Mouse (Mus musculus) skeletal muscle tissue, adult 2 months (tissue): Measurements from ENCODE around the gene T2.
"Not testable (repeated sequence)": the region's sequence is repeated elsewhere in the genome, so short reads cannot be mapped to it uniquely, and the experiment has no call there.

ENCODE experiments used
- DNase-seq: peaks from one replicate; pipeline ENCODE4 v3.0.0-alpha.2; 2012; ENCODE audit warnings: low read depth, low spot score

T2 gene

DNA sequence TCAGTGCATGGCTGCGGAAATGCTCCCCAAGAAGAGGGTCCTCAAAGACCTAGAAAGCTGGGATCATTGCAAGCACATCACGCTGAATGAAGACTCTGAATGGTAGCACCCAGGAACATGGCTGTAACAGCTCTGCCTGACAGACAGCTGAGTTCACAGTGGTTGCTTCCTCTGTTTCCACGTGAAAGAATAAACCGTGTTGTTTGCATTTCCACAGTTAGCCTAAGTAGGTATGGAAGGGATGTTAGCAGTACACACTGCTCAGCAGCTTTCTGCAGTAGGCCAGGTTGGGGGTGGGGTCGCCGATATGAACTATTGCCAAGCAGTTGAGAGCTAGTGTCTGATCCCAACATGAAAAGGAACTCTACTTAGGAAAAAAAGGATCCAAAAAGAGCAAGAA is at the start of gene T2:
Gene T2, plus strand, starts transcription at position 301 of the 400 bp plus-strand sequence.
- no peak for DNase-seq

DNA sequence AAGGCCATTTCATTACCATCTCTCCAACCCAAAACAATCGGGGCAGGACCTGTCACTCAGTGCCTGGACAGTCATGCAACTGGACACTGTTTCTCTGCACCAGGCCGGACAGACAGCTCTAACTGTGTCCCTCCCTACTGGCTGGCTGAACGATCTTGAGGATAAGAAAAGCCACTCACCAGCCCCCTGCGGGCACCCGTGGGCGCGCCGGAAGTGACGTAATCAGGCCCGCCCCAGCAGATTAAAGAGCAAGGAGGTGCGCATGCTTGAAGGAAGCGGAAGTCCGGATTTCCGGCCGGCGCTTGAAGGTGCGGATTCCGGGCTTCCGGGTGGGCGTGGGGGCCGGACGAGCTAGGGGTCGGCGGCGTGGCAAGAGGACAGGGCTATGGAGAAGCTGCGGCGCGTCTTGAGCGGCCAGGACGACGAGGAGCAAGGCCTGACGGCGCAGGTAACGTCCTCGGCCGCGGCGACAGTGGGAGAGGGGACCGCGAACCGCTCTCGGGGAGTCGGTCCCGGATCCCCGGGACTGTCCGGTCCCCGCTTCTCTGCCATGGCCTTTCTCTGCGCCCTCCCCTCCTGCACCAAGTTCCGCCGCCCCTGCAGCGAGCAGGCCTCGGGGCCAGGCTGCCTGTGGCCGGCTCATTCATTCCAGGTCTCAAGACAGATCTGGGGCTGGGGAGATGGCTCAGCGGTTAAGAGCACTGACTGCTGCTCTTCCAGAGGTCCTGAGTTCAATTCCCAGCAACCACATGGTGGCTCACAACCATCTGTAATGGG is 44.8 kb upstream of the T2 start, which contains the start of gene Sft2d1:
Gene Sft2d1, plus strand, starts transcription at position 265 of the 777 bp plus-strand sequence.
- peak; percentile 95 for DNase-seq

DNA sequence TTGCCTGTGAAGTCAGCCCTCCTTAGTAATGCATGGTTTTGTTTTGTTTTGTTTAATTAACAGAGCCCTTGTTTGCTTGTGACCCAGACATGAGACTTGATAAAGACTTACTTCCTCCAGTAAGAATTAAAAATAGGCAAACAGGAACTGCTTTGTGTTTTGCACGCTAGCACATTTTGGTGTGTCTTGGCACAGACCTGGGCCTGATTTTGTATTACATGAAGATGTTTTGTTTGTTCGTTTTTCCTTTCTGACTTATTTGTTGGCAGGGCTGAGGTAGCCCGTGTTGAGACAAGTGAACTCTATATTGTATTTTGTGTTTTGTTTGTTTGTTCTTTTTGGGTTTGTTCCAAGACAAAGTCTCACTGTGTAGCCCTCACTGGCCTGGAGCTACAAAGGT is 44.0 kb upstream of the T2 start:
- DNase-seq, result no peak

DNA sequence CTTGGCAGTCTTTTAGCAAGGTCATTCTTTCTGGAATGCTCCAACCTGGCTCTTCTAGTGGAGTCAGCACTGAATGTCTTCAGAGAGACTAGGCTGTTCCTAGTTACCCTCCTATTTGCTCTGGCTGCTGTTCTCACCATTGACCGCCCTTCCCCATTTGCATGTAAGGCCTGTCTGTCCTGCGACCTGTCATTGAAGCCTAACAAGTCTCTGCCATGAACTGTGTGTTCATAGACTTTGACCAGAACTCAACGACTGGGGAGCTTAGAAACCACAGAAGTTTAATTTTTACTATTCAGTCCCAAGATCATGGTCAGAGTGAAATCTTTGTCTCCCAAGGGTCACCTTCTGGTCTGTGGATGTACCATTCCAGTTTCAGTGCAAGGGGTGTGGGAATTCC is 41.8 kb upstream of the T2 start:
- no peak for DNase-seq

DNA sequence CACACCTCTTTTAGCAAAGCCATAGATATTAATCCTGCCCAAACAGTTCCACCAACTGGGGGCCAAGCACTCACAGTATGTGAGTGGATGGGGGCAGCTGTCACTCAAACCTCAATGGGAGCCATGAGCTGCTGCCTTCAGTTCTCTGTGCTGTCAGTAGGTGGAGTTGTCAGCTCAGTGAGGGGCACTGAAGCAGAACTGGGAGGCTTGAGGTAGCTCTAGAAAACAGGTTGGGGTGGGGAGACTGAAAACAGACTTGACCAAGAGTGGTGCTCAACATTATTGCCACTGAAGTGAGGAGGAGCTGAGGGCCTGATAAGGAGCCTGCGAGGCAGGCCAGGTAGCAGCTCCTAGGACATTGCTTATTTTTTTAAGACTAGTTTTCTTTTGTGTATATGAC is 39.5 kb upstream of the T2 start:
- DNase-seq, result no peak

DNA sequence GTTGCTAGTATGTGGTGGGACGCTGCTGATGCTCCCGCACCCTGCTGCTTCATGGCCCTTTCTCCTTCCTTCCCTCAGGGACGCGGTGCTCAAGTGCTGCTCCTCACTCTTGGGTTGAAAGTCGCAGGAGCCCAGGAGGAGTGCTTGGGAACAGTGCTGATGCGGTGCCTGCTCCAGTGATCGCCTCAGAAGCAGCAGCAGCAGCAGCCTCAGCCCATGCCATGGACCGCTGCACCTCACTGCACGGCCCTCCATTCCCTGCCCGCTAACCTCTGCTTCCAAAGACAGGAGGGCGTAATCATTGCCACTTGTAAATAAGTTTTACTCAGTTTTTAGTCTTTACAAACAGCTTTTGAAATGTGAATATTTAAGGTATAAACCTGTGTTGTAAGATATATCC is 28.9 kb upstream of the T2 start:
- not testable (repeated sequence) for DNase-seq

DNA sequence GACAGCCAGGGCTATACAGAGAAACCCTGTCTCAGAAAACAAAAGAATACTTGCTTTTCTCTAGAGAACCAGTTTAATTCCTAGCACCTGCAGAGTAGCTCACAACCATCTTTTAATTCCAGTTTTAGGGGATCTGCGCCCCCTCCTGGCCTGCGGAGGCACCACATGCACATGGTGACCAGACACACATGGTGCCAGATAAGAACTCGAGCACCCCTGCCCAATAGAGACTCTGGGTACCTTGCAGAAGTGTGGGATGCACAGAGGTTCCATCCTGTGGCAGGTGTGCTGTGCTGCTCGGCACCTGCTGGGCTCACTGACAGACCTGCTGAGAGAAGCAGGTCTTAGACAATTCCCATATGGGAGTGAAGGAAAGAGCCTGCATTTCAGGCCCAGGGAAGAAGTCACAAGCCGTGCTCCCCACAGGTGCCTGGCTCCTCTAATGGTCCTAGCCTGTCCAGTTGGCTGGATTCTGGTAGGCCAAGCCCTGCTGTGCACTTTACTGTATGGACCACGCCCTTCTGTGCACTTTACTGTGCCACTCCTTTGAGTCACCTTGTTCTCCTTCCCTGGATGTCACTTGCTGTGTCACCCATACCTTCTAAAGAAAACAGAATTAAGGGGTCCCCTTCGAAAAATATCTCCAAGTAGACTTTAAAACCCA is 27.1 kb upstream of the T2 start:
- no peak for DNase-seq

DNA sequence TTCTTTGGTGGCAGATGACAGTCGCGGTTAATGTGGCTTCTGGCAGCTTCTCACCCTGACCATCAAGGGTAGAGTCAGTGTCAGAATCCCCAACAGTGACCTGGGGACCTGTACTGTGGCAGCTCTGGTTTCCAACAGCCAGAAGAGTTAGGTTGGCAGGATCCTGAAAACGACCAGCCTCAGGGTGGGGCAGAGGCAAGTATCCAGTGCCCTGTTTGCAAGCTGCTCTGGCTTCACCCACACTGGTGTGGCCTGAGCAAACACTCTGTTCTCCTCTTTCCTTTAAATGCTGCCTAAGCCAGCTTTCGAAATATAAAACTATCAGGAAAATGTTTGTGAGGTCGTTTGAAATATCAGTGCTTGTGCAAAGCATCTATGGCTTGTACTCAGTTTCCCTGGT is 25.2 kb upstream of the T2 start:
- DNase-seq, result no peak

DNA sequence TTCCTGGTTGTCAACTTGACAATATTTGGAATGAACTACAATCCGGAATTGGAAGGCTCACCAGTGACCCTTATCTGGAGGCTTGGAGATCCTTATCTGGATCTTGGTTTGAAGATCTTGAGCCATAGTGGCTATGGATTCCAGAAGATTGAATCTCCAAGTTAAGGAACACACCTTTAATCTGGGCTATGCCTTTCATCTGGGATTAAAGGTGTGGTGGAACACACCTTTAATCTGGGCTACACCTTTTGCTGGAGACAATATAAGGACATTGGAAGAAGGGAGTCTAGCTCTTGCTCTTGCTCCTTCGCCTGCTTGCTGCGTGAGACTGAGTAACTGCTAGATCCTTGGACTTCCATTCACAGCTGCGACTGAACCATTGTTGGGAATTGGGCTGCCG is 18.6 kb upstream of the T2 start, which contains the start of gene Prr18:
Gene Prr18, plus strand, starts transcription at position 301 of the 400 bp plus-strand sequence.
- DNase-seq, result not testable (repeated sequence)

DNA sequence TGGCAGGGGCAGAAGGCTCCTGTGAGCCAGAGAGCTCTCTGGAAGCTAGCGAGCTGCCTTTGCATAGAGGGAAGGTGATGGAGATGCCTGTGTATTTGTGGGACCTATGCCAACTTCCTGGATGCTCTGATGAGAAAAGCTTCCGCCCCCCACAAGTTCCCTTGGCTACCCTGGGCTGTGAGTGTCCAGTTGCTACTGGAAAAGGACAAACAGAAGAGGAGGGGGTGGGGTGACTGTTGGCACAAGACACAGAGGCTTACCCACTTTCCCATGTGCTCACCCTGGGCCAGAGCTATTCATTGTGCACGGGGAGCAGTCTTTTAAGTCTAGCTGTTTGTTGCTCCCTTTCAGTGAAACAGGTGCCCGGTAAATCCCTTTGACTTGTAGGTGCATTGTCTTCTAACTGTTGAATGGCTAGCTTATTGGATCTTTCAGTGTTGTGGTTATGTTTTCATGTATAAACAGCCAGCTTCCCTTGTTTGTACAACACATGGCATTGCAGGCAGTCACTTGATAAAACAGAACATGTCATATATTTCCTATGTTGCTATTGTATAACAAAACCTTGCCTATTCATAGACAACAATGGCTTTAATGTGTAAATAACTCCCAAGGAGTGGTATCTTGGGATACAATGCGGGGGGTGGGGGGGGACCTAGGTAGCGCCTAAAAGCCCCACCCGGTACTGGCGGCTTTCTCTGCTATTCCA is 16.0 kb upstream of the T2 start:
- no peak for DNase-seq

DNA sequence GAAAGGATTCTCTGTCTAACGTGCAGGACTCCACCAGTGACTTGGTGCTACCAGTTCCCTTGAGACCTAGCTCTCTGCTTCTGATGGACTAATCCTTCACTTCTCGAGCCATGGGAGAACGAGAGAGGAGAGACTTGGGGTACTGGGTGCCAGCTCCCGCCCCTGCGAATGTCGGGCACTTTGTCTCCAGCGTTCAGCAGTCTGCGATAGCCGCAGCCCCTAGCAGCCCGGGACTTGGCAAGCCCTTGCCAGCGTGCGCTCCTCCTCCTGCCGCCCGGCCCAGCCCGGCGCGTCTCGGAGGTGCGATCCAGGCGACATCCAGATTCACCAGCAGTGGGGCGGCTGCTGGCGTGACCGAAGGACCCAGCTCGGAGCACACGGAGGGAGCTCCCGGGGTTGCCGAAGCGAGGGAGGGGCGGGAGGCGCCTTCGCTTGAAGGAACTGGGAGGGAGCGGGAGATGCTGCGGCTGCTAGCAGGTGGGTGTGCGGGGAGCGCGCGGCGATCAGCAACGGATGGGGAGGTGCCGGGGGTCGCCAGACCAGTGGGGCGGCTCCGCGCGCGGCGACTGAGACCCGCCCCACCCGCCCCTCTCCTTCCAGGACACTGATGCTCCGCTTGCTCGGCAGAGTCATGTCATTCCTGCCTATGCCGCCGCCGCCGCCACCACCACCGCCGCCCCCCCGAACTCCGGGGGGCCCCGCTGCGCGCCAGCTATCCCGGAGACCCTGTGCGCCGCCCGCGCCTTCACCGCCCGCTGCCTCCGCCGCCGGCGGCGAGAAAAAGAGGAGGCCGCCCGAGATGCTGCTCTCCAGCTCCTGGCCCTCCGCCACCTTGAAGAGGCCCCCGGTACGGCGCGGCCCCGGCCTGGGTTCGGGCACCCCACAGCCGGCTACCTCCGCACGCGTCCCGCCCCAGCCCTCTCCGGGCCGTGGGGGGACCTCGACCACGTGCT is 15.1 kb upstream of the T2 start:
- DNase-seq, result no peak

DNA sequence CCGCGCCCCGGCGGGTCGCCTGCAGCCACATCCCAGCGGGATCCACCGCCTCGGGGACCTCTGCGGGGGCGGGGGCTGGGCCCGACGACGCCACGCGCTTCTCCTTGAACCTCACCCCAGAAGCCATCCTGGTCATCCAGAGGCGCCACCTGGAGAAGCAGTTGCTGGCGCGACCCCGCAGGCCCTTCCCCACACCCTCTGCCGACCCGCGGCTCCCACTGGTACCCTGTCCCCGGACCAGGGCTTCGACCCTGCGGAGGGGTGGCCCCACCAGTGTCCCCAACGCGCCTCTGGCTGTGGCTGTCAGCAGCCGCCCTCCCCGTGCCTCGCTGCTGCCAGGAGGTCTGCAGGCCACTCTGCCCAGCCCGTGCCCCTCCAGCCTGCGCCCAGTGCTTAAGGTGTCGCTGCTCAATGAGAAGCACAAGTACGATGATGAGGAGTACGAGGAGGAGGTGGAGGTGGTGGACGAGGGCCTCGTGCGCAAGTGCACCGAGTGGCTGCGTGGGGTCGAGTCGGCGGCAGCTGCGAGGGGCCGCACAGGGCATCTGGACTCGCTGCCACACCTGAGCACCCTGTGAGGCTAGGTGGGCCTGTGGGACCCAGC is 14.3 kb upstream of the T2 start:
- DNase-seq, result no peak

DNA sequence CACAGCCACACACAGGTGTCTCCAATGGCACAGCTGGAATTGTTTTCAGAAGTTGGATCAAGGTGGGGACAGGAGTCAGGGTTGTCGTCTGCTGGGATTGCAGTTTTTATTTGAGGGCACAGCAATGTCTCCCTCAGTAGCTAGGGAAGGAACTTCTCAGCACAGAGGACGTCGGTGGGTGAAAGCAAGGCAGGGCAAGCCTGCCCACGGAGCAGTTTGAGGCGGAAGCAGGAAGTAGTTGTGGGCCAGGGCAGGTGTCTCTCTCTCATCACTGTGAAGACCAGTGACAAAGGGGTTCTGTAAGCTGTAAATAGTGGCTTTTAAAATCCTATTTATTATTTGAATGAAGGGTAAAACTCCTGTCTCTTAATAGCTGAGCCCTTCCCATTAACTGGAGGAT is 13.1 kb upstream of the T2 start:
- DNase-seq, result no peak

DNA sequence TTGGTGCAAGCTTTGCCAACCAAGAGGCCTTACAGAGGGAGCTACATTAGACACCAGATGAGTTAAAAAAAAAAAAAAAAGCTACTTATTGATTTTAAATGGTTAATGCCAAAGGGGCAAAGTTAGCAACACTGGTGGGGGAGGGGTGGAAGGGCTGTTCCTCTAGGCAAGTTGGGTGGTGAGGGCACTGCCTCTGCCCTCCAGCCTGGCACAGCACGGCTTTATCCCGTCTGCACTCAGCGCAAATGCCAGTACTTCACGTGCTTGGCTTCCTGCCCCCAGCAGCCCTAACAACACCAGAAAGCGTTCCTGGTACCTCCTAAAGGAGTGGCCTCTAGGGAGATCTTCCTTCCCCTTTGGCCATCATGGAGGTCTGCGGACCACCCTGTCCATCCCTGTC is 12.4 kb upstream of the T2 start:
- no peak for DNase-seq

DNA sequence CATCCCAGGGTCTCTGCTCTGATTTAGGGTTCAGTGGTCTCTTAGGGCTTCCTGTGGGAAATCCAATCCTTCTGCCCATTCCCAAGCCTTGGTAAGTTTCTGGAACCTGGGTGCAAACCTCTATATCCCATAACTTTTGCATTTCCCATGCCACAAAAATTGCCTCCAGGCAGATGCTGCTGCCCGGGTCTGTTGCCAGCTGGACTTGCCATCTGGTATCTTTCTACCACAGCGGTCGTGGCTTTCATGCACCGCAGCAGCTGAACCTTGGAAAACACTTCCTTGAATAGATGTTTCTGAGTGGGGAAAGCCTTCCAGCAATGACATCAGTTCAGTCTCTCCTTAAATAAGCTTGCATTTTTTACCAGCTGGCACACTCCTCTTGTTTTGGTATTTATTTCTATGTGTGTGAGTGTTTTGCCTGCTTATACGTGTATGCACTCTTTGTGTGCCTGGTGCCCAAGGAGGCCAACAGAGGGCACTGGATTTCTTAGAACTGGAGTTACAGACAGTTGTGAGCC is 8.0 kb upstream of the T2 start:
- no peak for DNase-seq

DNA sequence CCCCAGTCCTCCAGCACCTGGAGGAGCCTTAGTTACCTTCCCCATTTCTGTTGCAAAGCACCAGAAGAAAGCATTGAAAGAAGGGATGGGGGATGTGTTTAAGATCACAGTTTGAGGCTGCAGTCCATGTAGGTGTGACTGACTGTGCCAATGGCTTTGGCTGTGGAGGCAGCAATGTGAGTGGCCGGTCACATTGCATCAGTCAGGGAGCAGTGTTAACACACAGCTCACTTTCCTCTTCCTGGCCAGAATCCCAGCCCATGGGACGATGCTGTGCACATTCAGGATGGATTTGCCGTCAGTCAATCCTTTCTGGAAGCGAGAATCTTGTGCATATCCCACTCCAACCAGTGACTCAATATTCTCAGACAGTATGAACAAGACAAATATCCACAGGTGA is 6.9 kb upstream of the T2 start:
- no peak for DNase-seq

DNA sequence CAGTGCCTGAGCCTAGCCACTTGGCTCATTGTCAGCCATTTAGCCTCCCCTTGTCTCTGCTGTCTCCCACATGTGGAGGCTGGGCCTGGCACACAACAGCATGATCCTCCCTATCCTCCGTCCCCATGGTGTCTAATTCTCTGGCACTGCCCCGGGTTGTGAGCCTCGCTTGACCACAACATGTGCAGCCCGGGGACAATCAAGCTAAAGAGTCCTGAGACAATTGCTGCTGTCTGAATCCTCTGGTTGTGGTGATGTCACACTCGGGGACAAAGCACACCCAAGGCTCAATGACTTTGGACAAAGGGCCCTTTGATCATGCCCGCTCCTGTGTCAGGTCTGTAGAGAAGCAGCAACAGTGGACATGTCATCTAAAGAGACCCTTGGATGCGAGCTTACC is 4.7 kb upstream of the T2 start:
- no peak for DNase-seq

DNA sequence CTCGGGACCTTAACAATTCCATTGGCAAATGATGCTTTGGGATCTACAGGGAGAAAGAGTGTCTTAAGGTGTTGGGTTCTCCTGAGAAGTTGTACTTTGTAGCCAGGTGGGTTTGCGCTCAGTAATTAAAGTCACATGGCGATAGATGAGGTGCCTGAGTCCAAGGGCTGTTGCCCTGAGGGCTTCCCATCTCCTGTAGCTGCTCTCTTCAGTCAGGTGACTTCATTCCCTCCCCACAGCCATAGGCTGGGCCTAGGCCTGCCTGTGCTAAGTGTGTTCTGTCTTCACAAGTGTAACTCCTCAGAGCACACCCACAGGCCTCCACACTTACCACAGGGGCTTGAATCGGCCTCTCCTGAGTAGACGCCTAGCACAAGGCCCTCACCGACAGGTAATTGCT is 1.7 kb downstream of the T2 start:
- no peak for DNase-seq

DNA sequence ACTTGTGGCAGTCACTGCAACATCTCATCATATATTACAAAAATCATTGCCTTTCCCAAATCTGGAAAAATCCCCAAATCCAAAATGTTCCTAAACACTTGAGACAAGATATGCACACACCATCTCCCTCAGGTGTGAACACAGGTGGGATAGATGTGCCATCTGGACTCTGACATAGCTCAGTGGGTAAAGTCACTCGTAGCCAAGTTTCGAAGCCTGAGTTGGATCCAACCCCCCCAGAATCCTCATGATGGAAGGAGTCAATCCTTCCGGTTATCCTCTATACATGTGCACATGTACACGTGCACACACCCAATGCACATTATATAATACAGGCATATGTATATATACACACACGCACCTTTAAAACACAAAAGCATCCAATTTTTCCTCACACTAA is 5.1 kb downstream of the T2 start:
- no peak for DNase-seq

DNA sequence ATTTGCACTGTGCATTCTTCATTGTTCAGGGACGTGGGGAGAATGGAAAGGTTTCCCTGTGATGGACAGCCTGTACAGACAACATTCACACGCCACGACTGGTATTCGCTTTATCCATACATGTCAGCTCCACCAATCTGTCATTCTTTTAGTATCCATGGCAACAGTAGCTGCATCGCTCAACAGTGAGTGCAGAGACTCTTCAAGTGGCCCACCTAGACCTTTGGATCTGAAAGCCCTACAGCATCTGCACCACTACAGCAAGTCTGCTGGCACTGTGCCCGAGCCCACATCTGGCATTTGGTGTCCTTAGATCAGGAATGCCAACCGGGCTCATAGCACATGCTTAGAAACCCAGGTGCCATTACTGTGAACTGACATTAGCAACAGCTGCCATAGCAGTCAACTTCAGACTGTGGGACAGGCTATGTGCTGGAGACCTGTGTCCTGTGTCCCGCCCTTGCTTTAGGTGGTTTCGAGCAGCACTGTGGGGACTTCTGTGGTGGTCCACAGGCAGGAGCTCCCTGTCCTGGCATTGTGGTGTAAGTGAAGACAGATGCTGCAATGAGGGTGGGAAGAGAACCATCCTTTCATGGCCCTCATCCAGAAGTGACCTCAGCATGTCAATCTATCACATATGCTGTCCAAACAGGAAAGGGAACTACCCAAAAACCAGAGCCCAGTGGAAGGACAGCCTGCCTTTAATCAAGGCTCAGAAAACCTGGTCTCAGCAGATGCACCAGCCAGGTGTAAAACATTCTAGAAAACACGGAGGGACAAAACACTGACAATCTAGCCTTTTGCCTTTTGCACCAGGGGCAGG is 5.7 kb downstream of the T2 start:
- no peak for DNase-seq
